Mouse (Mus musculus) gastrocnemius, postnatal 4 days (tissue): ENCODE data around the gene Stra6. TPM values are rescaled to one million over a fixed set of nuclear protein-coding genes. Genes with fewer than 3 reads are reported as not detected.

Experiments used
- DNase-seq, 2 experiments: peaks; one replicate each; pipeline ENCODE4 v3.0.0; 2021 to 2022; ENCODE audit warnings: low spot score in 2 of 2, mixed read lengths in 2 of 2
- long read RNA-seq, 2 experiments: library from polyadenylated mRNA; stranded (forward); transcript quantifications; one replicate each; pipeline ENCODE4 v2.0.0; 2021
- total RNA-seq, 2 experiments: library from RNA; stranded (reverse); gene quantifications; 2 replicates each; pipeline ENCODE4 v1.2.3; 2021

The Stra6 gene
- 1 to 10 TPM in 1 of 2 experiments, under 1 TPM in 1; 0.74 to 1.1 TPM for total RNA-seq
- long read RNA-seq, experiment 1, partial matches to known transcripts = 1 of 2 reads
- long read RNA-seq, experiment 1, other reads (novel, unspliced or antisense) = 1 of 2 reads
- long read RNA-seq, experiment 2 = 0 reads

DNA sequence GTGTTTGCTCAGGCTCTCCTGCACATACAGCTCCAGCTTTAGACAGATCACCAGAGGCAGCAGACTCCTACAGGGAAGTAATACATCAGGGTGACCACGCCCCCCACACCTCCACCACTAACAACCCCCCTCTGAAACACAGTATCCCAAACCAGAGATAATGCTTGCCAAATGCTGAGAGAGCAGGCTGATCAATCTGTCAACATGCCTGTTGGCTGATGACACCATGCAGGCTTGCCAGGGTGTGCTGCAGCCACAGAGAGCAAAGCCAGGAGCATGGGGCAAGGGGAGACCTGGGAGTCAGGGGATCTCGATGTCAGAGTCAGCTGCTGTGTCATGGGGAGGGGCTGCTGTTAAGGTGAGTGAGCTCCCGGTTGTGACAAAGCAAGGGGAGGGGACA is at the start of gene Stra6:
Gene Stra6 (plus strand): TSS at position 258 of the 400 bp plus-strand sequence.
- DNase-seq = no peak

DNA sequence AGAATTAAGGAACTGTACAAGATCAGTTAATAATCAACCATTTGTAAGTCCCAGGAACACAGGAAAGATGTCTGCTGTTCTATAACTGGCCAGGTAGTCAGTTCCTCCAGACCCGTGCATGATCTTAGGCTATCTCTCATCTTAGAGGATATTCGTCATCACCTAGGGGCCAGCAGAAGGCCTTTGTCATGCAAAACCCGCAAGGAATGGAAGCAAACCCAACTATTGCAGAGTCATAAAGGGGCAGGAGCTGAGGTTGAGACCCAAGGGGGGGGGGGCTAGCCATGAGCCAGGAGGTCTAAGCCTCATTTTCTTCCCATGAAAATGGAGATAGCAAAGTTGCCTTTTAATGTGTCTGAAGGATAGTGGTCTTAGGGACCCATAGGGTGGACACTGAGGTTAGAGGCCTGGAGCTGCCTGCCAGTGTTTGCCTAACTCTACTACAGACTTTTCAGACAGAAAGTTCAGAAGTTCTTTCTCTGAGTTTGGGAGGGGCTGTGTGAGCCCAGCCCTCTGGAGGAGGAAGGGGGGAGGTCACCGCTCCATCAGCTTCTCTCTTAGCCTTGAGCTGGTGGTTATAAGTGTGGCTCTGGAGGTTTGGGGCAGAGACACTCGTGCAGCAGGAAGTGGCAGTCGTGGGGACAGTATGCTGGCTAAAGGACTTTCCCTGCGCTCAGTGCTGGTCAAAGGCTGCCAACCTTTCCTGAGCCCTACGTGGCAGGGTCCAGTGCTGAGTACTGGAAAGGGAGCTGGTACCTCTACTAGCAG is 49.0 kb upstream of the Stra6 start:
- DNase-seq = no peak

- DNase-seq = no peak
Measured at GRCm38 (mm10) chr9:58015856-58016255, 47.7 kb upstream of the Stra6 start.

- no peak for DNase-seq
Measured at GRCm38 (mm10) chr9:58016962-58017361, 46.6 kb upstream of the Stra6 start.

DNA sequence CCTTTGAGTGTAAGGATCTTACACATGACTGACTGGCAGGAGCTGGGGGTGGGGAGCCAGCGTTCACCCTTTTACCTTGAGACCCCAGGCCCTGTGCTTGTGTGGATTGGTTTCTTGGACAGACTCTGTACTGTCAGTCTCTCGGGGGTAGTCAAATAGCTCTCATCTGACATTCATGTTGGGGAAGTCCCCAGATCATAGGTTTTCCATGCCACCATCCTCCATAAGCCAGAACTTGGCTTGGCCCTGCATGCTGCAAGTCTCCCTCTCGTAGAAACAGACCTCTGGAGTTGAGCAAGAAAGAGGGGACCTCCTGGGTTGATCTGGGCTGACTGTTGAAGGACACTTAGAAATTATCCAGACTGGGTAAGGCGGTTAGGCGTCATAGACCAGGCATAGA is 45.2 kb upstream of the Stra6 start:
- DNase-seq = no peak

DNA sequence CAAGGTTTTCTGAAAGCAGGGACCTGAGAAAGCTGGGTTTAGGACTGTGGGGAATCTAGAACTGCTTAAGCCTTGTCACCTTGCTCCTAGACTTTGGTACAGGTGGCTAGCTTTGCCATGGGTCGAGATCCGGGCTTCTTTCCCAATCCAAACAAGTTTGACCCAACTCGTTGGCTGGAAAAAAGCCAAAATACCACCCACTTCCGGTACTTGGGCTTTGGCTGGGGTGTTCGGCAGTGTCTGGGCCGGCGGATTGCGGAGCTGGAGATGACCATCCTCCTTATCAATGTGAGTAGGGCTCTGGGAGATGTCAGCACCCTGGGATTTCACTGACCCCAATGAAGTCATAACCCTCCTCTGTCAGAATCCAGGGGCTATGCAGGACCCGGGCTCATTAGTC is 37.6 kb upstream of the Stra6 start:
- no peak for DNase-seq

- DNase-seq = no peak
Measured at GRCm38 (mm10) chr9:58027426-58028180, 36.0 kb upstream of the Stra6 start.

- DNase-seq = no peak
Measured at GRCm38 (mm10) chr9:58028841-58029240, 34.7 kb upstream of the Stra6 start.

GRCm38 (mm10) chr9:58029635-58030034 is 34.0 kb upstream of the Stra6 start:
- no peak for DNase-seq

GRCm38 (mm10) chr9:58031895-58032294 is 31.7 kb upstream of the Stra6 start:
- DNase-seq = no peak

- peak in 1 of 2 experiments; percentile 25 for DNase-seq
Measured at GRCm38 (mm10) chr9:58035519-58035918, 28.1 kb upstream of the Stra6 start.

- DNase-seq = no peak
Measured at GRCm38 (mm10) chr9:58035951-58036698, 27.5 kb upstream of the Stra6 start.

DNA sequence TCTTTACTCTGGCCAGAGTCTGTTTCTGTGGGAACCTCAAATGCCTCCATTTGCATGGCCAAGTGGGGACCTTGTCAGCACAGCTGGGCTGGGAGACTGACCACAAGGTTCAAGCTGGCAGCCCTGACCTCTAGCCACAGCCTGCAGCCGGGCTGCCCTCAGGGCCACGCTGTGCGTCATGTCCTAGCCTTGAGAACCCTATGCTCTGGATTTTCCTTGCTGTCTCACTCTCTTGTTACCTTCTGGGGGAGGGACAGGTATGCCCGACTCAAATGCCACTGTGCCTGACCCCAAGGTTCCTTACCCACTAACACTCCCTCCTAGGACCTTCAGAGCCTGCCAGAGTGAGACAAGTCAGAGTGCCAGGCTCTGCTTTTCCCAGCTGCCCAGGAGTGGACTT is 26.6 kb upstream of the Stra6 start:
- no peak for DNase-seq

DNA sequence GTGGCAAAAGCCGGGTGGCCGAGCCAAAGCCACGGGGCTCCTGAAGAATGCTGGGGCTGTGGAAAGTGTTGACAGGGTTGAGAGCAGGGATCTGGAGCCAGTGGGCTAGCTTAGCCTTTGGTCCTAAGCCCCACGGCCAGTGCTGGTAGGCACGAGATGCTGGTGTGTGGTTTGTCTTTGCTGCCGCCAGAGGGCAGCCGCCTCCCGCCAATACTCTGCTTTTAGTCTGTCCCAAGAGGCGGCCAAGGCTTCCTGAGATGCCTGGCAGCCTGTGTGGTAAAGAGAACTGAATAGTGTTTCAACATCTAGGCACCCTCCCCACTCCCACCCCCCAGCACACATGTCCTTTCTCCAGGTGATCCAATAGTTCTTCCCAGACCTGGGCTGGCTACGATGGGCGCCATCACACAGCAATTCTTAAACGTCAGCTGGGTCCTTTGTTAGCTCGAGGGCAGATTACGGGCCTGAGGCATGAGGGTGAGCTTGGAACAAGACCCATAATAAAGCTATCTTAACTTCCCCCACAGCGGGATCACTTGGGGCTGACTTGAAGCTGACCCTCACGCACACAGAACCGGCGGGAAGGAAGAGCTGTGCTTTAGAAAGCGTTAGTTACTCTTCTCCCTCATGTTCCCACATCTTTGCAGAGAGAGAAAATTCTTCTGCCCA is 25.0 kb upstream of the Stra6 start:
- DNase-seq = peak; percentile 55 to 77

- DNase-seq = no peak
Measured at GRCm38 (mm10) chr9:58040977-58041376, 22.6 kb upstream of the Stra6 start.

DNA sequence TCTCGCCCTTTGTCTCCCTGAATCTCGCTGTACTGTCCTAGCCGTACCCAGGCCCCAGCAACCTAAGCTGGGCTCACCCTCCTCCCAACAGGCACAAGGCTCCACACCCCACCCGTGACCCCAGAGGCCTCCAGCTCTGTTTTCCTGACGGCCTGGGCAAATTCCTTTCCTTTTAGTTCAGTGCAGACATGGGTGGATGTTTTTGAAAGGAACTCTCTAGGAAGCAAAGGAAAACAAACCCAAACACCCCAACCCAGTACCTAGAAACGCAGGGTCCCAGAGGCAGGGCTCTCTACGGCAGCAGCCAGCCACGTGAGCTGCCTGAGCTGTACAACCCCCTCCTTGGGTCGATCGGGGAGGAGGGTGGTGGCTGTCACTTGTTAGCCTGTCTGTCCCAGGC is 21.2 kb upstream of the Stra6 start:
- DNase-seq = no peak

DNA sequence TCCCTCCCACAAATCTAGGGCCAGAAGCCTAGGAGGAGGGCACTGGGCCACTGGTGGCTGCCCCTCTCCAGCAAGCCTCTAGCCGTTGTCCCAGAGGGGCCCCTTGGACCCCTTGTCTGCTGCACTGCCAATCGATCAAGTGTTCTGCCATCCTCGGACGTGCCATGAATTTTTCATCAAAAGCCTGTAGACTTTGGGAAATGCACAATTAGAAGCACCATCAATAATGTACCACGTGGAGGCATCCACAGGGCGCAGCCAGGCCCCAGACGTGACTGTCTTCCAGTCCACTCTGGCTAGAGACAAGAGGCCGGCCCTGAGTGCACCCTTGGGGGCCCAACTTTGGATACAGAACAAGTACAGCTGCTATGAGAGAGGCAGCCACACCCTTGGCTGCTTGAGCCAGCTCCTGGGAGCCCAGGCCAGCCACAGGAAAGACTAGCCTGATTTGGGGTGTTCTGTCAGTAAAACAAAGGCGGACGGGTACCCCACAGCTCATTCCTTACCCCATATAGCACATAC is 20.0 kb upstream of the Stra6 start:
- DNase-seq = peak; percentile 63 to 84

GRCm38 (mm10) chr9:58044828-58045227 is 18.8 kb upstream of the Stra6 start:
- DNase-seq = no peak

DNA sequence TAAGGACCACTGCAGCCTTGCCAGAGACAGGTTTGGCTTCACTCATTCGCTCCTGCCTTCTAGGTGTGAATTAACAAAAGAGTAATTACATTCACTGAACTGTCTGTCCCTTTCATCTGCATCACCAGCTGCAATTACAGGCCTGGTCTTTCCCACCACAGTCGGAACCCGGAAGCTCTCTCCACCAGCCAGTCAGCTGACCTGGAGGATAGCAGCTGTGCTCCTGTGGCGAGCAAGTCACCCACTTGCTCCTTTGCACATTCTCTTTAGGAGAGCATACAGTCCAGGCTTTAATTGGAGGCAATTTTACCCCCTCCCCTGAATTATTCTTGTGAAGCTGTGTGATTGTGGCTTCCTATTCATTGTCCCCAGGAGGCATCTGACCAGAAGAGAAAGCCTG is 17.9 kb upstream of the Stra6 start:
- no peak for DNase-seq

DNA sequence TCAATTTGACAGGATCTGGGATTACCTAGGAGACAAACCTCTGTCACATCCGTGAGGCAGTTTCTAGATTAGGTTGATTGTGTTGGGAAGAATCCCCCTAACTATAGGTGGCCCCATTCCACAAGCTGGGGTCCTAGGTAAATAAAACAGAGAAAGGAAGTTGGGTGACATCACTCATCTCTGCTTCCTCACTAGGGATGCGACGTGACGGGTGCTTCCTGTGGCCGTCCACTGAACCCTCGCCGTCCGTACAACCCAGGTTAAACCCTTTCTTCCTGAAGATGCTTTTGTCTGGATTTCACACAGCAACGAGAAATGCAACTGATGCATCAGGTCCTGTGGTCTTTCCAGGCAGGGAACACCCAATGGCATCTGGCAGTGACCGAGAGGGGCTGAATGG is 16.5 kb upstream of the Stra6 start:
- no peak for DNase-seq

DNA sequence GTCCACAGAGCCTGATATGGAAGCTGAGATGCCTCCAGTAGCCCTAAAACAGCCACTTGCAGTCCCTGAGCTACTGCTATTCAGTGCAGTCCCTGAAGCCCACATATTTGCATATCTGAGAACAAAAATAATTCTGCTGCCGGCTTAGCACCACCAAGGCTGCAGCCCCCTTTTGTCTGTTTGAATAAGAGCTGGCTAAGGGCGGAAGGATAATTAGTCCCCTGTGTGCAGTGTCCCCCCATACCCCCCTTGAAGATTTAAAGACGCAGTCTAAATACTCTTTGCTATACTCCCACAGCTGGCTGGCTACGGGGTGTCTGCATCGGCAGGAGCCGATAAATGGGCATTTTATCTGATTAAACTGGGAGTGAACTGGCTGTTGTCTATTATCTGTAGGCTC is 15.0 kb upstream of the Stra6 start:
- DNase-seq = no peak
